Mouse (Mus musculus): ENCODE measurements around the gene Dip2c.

Gene Dip2c

DNA sequence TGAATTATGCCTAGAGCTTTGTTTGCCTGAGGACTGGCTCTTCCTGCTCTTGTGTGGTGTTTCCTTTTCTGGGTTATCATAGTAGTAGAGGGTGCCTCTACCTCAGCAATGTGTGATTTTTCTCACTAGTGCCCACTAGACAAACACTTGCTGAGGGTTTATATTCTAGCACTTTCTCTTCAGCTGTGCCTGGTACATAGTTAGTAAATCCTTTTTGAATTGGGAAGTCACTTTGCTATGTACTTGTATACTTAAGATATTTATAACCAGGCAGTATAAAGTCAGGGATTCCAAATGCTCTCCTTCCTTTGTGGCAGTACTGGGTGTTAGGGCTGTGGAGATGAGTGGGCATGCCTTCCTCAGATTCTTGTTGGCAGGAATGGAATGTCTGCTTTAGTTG, 56.9 kb downstream of the Dip2c start:
- no peak for DNase-seq

DNA sequence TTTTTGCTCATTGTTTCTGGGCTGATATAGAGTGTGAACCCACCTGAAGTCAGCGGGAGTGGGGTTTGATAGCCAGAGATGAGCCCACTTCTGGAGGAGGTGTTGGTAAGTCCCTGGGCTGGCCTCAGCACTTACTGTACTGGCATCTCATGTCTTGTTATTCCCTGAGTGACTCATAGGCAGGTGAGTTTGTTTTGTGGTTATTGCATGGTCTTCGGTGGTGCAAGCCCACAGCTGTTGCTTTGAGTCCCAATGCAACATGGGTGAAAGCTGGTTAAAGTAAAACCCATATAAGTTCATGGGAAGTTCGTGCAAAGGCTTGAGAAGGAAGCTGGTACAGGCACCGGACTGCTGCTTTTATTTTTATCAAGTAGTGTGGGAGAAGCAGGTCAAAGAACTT, 64.0 kb downstream of the Dip2c start:
- no peak for DNase-seq

DNA sequence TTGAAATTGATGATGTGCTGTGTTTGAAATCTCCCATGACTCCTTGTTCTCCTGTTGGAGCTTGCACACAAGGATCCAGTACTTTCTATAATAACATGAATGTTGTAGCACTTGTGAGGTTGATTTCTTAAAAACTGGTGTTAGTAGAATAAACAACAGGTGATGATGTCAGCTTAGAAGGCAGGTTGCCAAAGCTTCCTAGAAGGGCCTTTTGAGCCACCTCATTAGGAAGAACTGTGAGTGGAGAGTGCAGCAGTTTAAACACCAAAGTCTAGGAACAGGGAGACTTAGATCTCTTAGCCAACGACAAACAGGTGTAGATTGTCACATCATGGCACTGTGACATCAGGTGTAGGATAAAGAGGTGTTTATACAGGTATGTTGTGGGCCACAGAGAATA, 66.4 kb downstream of the Dip2c start:
- DNase-seq = no peak

DNA sequence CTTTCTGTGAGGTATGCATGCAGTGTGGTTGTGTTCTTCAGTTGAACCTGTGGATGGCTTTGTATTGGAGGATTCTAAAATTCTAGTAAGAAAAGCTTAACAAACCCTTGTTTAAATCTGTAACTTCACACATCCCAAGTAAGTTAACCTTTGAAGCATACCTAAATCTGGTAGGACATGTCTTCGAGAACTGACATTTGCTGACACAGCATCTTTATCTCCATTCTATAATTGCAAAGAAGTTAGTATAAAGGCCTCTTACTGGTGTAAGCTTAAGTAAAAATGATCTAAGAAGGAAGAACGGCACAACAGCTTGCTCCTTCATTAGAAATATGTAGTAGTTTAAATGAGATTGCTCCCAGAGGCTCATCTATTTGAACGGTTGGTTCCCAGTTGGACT, 71.1 kb downstream of the Dip2c start:
- no peak for DNase-seq

DNA sequence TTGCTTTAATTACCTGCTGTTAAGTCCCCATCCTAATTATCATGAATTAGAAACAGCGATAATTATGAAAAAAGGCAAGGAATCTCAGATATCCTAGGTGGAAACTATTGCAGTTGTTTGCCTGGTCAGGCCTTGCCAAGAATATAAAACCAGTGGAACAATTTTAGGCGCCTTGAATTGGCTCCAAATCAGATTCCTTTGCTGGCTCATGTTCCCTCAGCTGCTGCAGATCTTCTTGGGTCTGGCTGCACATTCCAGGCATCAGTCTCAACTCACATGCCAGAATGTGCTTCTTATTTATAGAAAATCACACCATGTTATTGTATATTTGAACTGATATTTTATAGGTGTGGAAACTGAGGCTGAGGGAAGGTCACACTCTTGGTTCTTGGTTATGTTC, 74.3 kb downstream of the Dip2c start:
- DNase-seq = no peak

DNA sequence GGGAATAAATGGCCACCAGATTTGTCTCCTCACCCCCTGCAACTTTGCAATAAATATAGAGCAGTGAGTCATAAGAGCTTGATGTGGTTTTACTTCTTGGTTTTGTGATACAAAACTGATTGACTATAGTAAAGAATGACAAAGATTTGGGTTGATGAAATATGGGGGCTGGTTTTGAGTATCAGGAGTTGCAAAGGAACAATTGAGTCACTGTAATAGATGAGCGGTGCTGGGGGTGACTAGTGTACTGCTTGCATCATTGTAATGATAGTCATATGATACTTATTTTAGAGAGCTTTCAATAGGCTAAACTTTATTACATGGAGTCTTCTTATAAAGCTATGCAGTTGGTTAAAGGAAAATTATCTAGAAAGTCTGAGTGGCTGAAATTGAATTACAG, 77.6 kb downstream of the Dip2c start:
- DNase-seq = no peak

DNA sequence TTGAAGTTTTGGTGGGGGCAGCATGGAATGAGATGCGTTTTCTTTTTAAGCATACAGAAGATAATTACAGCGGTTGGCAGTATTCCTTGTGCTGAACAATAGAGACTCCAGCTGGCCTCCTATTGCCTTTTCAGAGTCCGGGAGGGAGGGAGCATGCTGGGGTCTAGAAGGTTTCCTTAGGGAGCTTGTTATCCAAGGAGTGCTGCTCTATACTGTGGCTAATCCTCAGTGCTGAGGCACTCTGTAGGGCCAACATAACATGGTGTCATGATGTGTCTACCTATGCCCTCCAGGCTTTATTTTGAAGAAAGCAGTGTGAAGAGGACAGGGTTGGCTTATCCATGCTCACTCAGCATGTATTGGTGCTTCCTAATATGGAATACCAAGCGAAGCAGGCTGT, 79.0 kb downstream of the Dip2c start:
- DNase-seq = no peak

DNA sequence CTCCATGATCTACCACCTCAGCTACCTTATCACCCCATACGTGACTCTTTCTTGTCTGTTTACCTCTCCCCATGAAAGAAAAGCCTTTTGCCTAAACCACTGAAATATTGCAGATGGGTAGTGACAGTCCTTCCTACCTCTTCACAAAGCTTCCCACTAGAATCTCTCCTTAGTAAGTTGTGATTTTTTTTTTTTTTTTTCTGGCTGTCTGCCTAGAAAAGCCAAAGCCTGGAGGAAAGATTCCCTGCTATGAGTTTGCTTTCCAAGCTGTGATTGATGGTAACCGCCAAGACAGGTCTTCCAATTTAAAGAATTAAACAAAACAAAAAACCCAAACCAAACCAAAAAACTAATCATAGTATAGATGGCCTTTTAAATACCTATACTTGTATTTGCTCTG, 85.1 kb downstream of the Dip2c start:
- no peak for DNase-seq

DNA sequence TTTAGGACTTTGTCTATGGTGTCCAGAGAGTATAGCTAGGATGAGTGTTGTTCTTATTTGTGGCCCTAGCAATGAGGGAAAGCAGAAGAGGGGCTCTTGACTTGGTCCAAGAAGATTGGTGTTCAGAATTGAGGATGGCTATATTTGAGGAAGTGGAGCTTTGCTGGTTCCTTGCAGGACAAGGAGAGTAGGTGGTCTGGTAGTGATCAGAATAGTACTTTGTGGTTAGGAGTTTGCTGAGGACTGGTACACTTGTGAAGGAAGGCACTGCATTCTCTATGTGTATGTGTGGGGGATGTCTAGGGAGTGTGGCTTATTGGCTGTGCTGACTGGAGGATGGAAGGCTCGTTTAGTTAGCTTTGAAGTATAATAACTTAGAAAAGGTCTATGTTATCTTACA, 95.1 kb downstream of the Dip2c start:
- DNase-seq = no peak

DNA sequence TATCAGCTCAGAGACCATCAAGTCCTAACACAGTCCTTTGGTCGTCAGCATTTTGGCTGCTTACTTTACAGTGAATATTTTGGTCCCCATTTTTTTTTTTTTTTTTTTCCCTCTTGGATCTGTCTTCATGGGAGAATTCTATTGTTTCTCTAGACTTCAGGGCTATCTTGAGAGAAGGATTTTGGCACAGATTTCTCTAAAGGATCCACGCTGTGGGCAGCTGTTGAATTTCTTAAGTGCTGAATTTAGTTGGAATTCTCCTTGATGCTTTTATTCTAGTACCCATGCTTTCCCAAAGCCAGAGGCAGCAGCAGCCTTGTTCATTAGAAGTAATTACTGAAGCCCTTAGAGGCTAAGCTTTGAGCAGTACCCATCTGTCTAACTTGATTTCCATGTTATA, 100.8 kb downstream of the Dip2c start:
- no peak for DNase-seq

DNA sequence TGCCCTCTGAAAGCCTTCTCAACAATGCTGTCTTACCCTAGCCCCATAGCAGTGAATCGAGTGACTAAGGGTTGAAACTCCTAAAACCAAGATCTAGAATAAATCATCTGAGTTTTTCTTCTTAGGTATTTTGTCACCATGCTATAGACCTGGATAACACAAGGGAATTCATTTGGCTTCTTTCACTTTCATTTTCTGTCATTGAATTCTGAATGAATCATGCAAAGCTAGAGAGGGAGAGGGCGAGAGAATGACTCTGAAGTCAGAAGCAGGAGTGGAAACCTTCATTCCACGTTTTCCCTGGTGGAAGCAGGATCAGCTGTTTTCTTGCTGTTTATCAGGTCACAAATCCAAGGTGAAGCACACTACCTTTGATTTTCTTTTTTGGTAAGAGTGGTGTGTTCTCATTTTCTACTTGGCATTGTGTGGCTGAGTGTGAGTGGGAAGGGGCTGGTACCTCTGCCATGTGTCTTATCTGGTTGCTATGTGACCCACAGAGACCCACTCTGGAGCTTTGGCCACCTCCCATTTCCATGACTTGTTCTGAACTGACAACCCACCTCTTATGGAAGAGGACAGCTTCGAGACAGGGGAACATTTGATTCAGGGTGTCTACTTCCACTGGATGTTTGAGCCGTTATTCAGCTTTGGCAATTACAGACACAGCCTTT, 104.5 kb downstream of the Dip2c start:
- no peak for DNase-seq

DNA sequence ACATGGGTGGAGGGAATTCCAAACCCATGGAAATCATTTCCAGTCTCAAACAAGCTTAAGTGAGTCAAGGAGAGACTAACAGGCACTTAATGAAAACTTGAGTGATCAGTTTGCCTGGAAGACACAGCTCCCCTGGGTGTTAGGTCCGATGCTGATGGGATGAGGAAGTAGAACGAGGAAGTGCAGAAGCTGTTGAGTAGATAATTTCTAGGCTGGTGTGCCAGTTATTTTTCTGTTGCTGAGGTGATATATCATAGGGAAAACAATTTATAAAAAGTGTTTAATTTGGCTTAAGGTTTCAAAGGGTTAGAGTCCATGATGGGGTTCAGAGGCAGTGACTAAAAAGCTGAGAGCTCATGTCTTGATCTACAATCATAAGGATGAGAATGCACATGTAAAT, 111.7 kb downstream of the Dip2c start:
- DNase-seq = no peak

DNA sequence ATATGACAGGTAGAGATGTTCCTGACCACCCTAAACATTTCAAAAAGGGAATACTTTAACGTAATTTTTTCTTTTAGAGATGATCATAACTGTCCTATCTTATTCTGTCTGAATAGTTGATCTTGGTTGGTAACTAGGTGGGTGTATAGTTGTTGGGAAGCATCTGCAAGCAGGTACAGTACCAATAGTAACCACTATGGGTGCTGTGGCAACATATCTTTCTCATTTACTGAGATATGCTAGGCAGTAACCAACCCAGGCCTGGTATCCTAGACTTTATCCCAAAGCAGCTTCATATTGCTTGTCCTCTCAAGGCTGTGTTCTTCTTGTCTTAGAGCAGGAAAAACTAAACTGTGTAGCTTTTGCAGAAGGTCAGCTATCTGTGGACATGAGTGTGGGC, 113.0 kb downstream of the Dip2c start:
- no peak for DNase-seq

DNA sequence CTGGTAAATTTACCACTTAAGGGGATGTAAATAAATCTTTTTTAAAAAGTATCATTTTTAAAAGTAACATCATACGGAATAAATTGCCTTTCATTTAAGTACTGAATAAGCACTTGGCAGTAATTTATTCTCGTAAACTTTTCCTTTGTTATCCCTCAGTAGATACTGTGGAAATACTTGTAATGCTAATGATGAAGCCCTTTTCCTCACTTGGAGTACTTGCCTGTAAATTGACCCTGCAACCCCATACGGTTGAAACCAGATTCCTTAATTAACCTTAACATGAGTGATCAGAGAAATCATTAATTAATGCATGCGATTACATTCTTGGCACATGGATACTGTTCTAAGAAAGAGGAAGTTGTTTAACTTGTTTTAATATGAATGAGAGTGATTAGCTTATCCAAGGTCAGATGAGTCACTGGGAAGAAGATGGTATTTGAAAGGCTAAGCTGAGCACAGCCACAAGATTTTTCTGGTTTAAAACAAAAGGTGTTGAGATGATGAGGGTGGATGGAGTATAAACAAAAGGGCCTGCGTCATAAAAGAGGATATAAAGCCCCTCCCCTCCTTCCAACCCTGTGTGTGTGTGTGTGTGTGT, 114.0 kb downstream of the Dip2c start:
- no peak for DNase-seq

DNA sequence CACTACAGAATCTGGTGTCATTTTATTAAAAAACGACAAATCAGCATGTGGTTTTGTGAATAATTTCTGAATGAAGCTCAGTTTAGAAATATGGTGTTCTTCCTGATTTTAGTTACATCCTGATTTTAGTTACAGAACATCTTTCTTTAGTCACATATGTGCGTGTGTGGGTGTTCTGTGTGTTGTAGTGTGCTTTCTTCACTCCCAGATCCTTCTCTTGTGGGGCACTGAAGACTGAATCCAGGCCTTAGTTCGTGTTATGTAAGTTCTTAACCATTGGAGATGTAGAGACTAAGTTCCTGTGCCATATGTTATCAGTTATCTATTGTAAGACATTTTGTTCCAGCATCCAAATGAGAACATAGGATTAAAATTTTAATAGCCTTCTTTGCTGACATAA, 117.1 kb downstream of the Dip2c start:
- DNase-seq = no peak

DNA sequence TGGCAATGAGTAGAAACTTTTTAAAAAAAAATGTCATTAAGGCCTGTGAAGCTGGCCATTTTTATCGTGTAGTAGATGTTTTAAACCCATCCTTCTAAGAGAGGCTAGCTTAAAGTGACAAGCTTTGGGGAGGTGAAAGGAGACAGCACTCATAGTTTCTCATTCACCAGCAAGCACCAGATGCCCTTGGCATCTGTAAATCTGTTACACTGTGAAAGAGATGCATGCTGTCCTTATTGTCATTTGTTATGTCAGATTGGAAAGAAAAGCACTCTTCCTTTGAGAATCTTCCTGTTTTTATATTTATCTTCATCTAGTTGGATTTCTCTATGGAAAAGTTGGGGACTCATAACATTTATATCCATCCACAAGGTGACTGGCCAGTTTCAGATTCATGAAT, 119.0 kb downstream of the Dip2c start:
- no peak for DNase-seq

DNA sequence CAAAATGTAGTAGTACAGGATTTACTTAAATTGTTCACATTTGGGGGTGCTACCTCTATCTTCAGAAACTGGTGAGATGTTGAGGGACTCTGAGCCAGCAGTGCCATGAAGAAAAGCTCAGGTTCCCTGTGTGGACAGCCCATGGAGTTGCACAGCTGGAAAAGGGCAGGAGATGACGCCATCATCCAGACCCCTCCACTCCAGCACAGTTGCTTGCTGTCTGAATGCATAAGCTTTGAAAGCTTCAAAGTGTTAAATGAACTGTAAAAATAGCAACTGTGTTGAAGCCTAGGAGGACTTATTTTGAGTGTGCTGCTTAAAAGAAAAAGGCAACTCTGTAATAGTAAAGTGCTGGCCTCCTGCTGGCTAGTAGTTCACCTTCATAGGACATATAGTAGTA, 122.5 kb downstream of the Dip2c start:
- DNase-seq = no peak

DNA sequence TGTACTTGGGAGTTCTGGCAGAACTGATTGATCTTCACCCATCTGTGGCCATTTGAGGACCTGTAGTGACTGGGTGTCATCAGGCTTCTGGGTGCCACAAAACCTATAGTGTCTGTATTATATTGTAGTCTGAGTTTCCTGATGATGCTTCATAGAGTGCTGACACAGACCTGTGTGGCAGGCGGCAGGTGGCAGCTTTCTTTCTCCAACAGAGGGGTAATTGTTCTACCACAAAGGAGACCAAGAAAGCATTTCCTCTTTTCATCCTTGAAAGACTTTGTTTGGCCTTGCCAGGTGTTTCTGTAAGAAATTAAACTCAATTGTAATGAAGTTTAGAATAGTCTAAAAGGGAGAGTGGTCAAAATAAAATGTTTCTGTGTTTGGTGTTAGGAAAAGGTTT, 129.1 kb downstream of the Dip2c start:
- DNase-seq = peak; percentile 6 to 28

DNA sequence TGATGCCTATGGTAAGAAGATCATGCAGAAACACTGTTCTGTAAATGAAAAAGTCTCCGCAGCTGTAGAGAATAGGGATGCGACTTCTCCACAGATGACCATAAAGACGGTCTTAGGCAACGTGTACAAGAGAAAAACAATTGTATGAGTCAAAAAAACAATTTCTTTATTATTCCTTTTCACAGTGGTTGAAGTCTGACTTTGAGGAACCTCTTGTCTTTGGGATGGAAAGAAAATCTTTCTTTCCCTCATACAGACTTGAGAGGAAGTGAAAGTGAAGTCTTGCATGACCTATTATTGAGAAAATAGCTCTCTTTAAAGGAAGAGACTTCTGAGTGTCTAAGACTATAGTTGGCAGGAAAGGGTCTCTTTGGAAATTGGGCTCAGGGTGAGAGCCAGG, 132.7 kb downstream of the Dip2c start:
- DNase-seq = no peak

DNA sequence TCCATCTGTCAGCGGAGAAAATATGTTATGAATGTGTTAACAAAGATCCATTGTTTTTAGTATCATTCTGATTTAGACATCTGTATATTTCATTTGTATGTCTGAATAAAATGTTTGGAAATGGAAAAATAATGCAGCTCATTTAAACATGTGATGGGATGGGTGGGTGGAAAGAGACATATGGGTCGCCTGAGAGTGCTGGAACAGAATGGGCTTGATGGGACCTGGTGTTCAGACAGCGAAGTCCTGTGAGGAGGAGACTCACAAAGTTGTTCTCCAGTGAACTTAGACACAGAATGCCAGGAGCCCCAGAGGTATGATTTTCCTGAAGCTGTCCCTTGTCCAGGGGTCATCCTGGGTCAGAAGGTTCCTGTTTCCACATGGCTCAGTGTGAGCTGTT, 142.1 kb downstream of the Dip2c start:
- no peak for DNase-seq

DNA sequence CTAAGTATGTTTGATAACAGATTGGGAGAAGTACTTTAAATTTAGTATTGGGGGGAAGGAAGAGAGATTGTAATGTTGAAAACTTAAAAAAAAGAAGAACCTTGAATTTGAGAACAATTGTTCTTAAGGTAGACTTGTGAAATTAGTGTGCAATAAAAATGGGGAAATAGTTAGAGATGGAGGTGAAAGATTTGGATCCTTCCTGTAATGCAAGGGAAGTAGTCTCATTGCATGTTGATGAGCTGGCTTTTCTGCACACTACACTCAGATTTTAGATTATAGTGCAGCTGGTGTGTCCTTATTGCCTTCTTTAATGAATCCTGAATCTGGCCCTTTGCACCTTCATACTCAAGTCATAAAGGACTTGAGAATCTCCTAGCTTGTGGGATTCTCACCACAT, 142.9 kb downstream of the Dip2c start:
- DNase-seq = no peak

DNA sequence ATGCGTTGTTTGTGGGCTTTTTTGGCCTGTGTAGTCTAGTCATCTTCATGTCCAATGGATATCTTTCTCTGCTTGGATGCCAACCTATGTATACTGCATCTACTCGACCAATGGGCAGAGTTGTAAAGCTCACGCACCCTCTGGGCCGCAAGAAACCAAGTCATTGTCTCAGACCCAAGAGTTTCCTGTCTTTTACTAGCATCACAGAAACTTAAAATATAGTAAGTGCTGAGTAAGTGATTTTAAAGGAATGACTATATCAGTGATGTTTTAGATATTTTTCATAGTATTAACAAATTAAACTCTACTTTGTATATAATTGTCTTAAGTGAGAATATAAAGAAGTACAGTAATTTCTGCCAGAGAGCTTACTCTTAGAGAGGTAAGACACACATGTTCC, 145.6 kb downstream of the Dip2c start:
- no peak for DNase-seq

DNA sequence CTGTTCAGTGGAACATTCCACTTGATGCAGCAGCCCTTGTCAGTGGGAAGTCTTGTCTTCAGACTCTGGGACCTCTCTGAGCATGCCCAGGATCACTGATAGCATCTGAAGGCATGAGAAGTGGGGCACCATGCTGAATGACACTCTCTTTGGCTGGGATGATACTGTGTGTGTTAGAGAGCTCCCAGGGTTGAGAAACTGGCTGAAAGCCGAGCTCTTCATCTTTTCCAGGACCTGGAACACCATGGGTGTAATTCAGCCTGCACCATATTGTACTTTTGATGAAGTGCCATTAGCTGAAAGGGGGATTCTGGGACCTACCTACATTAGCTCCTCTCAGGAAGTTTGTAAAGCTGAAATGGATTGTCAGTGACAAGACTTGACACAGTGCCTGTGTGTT, 146.5 kb downstream of the Dip2c start:
- no peak for DNase-seq

DNA sequence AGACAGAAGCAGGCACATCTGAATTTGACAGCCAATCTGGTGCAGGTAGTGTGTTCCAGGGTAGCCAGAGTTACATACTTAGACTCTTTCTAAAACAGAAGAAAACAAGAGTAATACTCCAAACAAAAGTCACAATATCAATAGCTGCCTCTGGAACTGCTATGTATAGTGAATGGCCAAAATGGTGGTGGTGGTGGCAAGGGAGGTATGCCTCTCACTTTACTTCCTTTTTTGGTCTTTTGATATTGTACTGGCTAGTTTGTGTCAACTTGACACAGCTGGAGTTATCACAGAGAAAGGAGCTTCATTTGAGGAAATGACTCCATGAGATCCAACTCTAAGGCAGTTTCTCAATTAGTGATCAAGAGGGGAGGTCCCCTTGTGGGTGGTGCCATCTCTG, 148.1 kb downstream of the Dip2c start:
- DNase-seq = no peak

DNA sequence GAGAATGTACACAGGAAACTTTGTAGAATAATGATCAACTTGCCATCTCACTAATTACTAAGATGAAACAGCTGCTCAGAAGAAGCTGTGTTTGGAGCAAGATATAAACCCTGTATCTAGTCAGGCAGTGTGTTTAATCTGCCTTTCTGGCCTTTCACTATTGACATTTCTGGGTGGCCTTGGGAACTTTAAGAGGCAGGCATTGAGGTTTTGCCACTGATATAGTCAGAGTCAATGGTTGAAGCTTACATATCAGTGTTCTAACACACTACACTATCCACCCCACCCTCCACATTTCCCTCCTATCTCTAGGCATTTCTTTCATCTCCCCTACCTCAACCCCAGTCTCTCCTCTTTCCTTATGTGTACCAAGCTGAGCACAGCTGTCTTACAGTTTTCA, 149.9 kb downstream of the Dip2c start:
- DNase-seq = no peak

All from thymus, postnatal 36 days (tissue).